Mouse (Mus musculus): ENCODE results near the gene Rrm1.

Rrm1 gene

DNA sequence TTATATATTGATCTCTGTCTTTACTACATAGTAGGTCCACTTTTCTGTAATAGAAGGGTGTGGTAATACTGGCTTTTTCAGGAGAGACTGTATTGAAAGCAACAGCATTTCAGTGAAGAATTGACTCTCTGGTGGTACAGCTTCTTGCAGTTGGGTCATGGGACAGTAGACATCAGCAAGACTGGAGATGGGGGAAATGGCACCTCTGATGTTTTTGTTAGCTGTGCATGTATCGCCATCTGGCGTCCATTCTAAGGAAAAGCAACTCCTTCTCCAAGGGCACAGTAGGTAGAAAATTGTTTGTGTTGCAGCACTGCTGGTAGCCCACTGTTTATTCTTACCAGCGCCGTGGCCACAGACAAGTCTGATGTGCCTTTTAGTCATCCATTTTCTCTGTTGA lies 24.1 kb upstream of the Rrm1 start:
- H3K9me3 ChIP-seq (ENCODE audit: low read length), result no peaks in the 10 kb centered on the region
- TF ChIP-seq NANOG (IDR thresholded peaks at IDR 0.05; ENCODE audit: borderline replicate concordance, low read length) (no peak), CTCF (conservative IDR thresholded peaks at IDR 0.05; ENCODE audit: low read length) (peak; percentile 64)
- no peaks in the 10 kb centered on the region for H3K27me3 ChIP-seq (ENCODE audit: insufficient read depth, low read length)
- H3K4me3 ChIP-seq (replicated peaks; ENCODE audit: low read length), result no peak overlapping the region
- peaks cover 31% of the 10 kb centered on the region for H3K4me1 ChIP-seq (replicated peaks; ENCODE audit: low read depth, low read length)
- H3K36me3 ChIP-seq (ENCODE audit: insufficient read depth, low read length), result no peaks in the 10 kb centered on the region

DNA sequence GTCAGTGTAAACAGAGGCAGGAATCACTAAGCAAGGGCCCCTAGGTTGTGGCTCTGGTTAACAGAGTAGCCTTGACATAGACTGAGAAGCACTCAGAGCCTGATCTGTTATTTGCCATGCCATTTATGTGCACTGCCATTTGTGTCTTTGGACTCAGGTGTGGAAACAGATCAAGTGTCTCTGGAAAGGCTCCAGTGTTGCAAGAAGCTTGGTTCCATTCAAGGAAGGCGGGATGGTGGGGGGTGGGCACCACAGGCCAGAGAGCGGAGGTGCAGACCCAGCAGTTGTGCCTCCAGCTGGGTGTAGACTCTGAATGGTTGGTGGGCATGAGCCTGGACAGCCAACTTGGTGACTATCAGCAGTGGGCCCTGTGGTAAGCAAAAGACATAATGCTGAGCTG lies 19.5 kb upstream of the Rrm1 start:
- no peak for TF ChIP-seq POU5F1 (IDR thresholded peaks at IDR 0.05; ENCODE audit: borderline replicate concordance, low read length)
- TF ChIP-seq NANOG (IDR thresholded peaks at IDR 0.05; ENCODE audit: borderline replicate concordance, low read length), result no peak
- TF ChIP-seq CTCF (conservative IDR thresholded peaks at IDR 0.05; ENCODE audit: low read length), result no peak

DNA sequence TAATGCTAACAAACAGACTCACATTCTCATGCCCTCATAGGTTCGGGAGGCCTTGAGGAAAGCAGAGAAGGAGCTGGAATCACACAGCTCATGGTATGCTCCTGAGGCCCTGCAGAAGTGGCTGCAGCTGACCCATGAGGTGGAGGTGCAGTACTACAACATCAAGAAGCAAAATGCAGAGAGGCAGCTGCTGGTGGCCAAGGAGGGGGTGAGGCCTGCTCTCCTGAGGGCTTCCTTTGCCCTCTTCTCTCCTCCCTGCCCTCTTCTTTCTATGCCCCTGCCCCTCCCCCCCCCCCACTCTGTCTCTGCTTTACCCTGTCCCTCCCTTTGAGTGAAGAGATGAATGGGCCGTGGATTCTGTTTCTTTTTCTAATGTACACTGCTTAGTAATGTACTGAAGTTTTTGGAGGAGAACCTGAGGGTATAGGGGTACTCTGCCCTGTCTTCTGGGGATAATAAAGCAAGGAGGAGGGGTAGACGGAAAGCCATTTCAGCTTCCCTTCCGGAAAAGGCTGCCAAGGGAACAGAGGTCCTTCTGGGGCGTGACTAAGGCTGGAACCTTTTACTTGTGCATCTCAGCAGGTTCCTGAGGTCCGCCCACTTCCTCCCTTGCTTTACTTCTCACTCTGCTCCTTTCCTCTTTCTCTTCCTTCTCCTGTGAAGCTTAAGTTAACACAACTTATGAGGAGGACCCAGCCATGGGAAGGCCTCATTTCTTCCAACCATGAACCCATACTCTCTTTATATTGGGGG lies 15.4 kb upstream of the Rrm1 start:
- Histone ChIP-seq H3K36me3 (ENCODE audit: insufficient read depth, low read length) (peaks cover 3% of the 10 kb centered on the region; the same call in 1 of the 2 replicates), H3K9me3 (ENCODE audit: low read length) (no peaks in the 10 kb centered on the region), H3K4me3 (replicated peaks; ENCODE audit: low read length) (no peak overlapping the region; the same call in 1 of the 2 replicates), H3K4me1 (replicated peaks; ENCODE audit: low read depth, low read length) (peaks cover 33% of the 10 kb centered on the region), H3K27me3 (ENCODE audit: insufficient read depth, low read length) (no peaks in the 10 kb centered on the region)
- TF ChIP-seq POU5F1 (IDR thresholded peaks at IDR 0.05; ENCODE audit: borderline replicate concordance, low read length), result no peak
- no peak for TF ChIP-seq NANOG (IDR thresholded peaks at IDR 0.05; ENCODE audit: borderline replicate concordance, low read length)
- no peak for TF ChIP-seq CTCF (conservative IDR thresholded peaks at IDR 0.05; ENCODE audit: low read length)

More for the DNA sequence above, 19.5 kb upstream of the Rrm1 start:
- Histone ChIP-seq H3K27me3 (ENCODE audit: insufficient read depth, low read length) (no peaks in the 10 kb centered on the region), H3K4me3 (replicated peaks; ENCODE audit: low read length) (no peak overlapping the region), H3K9me3 (ENCODE audit: low read length) (no peaks in the 10 kb centered on the region), H3K36me3 (ENCODE audit: insufficient read depth, low read length) (no peaks in the 10 kb centered on the region), H3K4me1 (replicated peaks; ENCODE audit: low read depth, low read length) (peaks cover 23% of the 10 kb centered on the region)

GRCm38 (mm10) chr7:102434344-102434743 lies 7.2 kb upstream of the Rrm1 start:
- no peak for TF ChIP-seq NANOG (IDR thresholded peaks at IDR 0.05; ENCODE audit: borderline replicate concordance, low read length)
- TF ChIP-seq CTCF (conservative IDR thresholded peaks at IDR 0.05; ENCODE audit: low read length), result no peak
- no peak for TF ChIP-seq POU5F1 (IDR thresholded peaks at IDR 0.05; ENCODE audit: borderline replicate concordance, low read length)
- Histone ChIP-seq H3K27me3 (ENCODE audit: insufficient read depth, low read length) (peaks cover 3% of the 10 kb centered on the region; the same call in 1 of the 2 replicates), H3K9me3 (ENCODE audit: low read length) (no peaks in the 10 kb centered on the region), H3K36me3 (ENCODE audit: insufficient read depth, low read length) (peaks cover 15% of the 10 kb centered on the region), H3K4me3 (replicated peaks; ENCODE audit: low read length) (no peak overlapping the region), H3K4me1 (replicated peaks; ENCODE audit: low read depth, low read length) (no peaks in the 10 kb centered on the region; the same call in 1 of the 2 replicates)

DNA sequence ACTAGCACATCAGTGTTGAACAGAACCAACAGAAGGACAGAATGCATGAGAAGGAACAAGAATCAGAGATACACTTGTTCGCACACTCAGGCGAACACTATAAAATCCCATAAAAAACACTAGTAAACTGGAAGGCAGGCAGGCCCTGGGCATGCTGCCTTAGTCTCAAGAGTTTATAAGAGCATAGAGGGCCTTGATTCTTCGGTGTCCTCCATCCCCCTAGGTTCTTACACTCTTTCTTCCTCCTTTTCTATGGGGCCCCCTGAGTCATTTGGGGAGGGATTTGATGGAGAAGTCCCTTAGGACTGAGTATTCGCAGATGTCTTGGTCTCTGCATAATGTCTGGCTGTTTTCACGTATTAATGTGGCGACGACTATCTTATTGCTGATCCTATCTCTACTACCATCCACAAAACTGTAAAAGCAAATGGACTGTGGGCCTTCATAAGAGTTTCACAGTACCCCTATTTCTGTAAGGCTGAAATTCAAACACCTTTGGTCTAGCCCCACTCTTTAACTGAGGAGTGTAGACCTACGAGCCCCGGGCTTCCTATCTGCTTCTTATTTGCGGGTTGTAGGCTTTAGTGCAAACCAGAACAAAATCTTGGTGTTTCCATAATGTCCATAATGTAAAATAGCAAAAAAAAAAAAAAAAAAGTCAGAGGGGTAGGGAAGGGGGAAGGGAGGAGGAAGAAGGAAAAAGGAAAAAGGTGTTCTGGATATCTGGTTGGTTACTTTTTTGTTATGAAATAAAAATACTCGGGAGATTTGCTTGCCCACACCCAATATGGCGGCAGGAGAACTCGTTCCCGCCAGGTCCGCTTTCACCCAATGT lies 456 bp upstream of the Rrm1 start:
- no peaks in the 10 kb centered on the region for H3K9me3 ChIP-seq (ENCODE audit: low read length)
- H3K4me1 ChIP-seq (replicated peaks; ENCODE audit: low read depth, low read length), result peaks cover 25% of the 10 kb centered on the region
- peak overlapping the region; percentile 93 for H3K4me3 ChIP-seq (replicated peaks; ENCODE audit: low read length)
- peaks cover 30% of the 10 kb centered on the region for H3K36me3 ChIP-seq (ENCODE audit: insufficient read depth, low read length)
- TF ChIP-seq NANOG (IDR thresholded peaks at IDR 0.05; ENCODE audit: borderline replicate concordance, low read length) (no peak), POU5F1 (IDR thresholded peaks at IDR 0.05; ENCODE audit: borderline replicate concordance, low read length) (no peak), CTCF (conservative IDR thresholded peaks at IDR 0.05; ENCODE audit: low read length) (no peak)
- H3K27me3 ChIP-seq (ENCODE audit: insufficient read depth, low read length), result peaks cover 3% of the 10 kb centered on the region; the same call in 1 of the 2 replicates

GRCm38 (mm10) chr7:102442432-102442831 lies 937 bp downstream of the Rrm1 start:
- Histone ChIP-seq H3K9me3 (ENCODE audit: low read length) (no peaks in the 10 kb centered on the region), H3K36me3 (ENCODE audit: insufficient read depth, low read length) (peaks cover 40% of the 10 kb centered on the region), H3K4me3 (replicated peaks; ENCODE audit: low read length) (peak overlapping the region; percentile 93), H3K27me3 (ENCODE audit: insufficient read depth, low read length) (no peaks in the 10 kb centered on the region), H3K4me1 (replicated peaks; ENCODE audit: low read depth, low read length) (peaks cover 25% of the 10 kb centered on the region)
- TF ChIP-seq NANOG (IDR thresholded peaks at IDR 0.05; ENCODE audit: borderline replicate concordance, low read length), result no peak
- no peak for TF ChIP-seq POU5F1 (IDR thresholded peaks at IDR 0.05; ENCODE audit: borderline replicate concordance, low read length)
- no peak for TF ChIP-seq CTCF (conservative IDR thresholded peaks at IDR 0.05; ENCODE audit: low read length)

DNA sequence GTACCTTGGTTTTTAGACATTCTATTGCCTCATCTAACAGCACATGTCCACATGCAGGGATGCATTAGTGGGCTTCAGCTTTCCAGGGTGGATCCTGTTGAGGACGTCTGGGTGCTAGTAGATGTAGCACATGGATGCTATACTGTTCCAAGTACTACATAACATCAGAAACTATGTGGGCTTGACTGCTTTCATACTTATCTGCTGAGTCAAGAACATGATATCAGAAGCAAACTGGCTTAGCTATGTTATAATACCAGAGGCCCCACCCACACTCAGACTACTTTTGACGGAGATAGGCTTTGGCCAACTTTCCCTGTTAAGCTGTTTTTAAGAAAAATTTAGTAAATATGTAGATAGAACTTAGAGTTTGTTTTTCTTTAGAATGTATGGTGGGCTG lies 2.8 kb downstream of the Rrm1 start:
- Histone ChIP-seq H3K36me3 (ENCODE audit: insufficient read depth, low read length) (peaks cover 57% of the 10 kb centered on the region), H3K4me1 (replicated peaks; ENCODE audit: low read depth, low read length) (peaks cover 25% of the 10 kb centered on the region), H3K4me3 (replicated peaks; ENCODE audit: low read length) (no peak overlapping the region), H3K9me3 (ENCODE audit: low read length) (no peaks in the 10 kb centered on the region), H3K27me3 (ENCODE audit: insufficient read depth, low read length) (no peaks in the 10 kb centered on the region)
- no peak for TF ChIP-seq NANOG (IDR thresholded peaks at IDR 0.05; ENCODE audit: borderline replicate concordance, low read length)
- TF ChIP-seq POU5F1 (IDR thresholded peaks at IDR 0.05; ENCODE audit: borderline replicate concordance, low read length), result no peak
- no peak for TF ChIP-seq CTCF (conservative IDR thresholded peaks at IDR 0.05; ENCODE audit: low read length)

GRCm38 (mm10) chr7:102446438-102446837 lies 4.9 kb downstream of the Rrm1 start:
- Histone ChIP-seq H3K4me1 (replicated peaks; ENCODE audit: low read depth, low read length) (peaks cover 19% of the 10 kb centered on the region), H3K36me3 (ENCODE audit: insufficient read depth, low read length) (peaks cover 78% of the 10 kb centered on the region), H3K27me3 (ENCODE audit: insufficient read depth, low read length) (no peaks in the 10 kb centered on the region), H3K4me3 (replicated peaks; ENCODE audit: low read length) (no peak overlapping the region), H3K9me3 (ENCODE audit: low read length) (no peaks in the 10 kb centered on the region)
- no peak for TF ChIP-seq POU5F1 (IDR thresholded peaks at IDR 0.05; ENCODE audit: borderline replicate concordance, low read length)
- no peak for TF ChIP-seq CTCF (conservative IDR thresholded peaks at IDR 0.05; ENCODE audit: low read length)
- no peak for TF ChIP-seq NANOG (IDR thresholded peaks at IDR 0.05; ENCODE audit: borderline replicate concordance, low read length)

Measured in E14TG2a.4 (cell line).